Mouse (Mus musculus): ENCODE data around the gene Hp. TPM values are rescaled to one million over a fixed set of nuclear protein-coding genes. Genes with fewer than 3 reads are reported as not detected.

Hp gene
- polyA plus RNA-seq (2017; shearing (Covaris generic)), result not detected

DNA sequence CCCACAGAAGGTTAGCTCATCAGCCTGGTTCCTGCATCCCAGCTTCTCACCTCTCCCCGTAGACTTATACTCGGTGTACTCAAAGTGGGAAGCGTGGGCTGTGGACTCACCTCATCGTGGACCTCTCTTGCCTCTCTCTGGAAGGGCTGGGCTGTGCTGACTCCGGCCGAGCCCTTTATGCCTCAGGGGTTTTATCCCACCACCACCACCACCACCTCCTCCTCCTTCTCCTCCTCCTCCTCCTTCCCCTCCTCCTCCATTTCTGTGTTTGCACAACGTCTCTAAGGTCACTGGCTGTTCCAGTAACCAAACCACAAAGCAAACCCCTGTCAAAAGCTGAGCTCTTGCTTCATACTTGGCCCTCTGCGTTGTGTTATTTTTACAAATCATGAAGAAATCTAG is at the start of gene Hp:
Hp (minus strand) TSS at position 273 of the 402 bp plus-strand sequence.

DNA sequence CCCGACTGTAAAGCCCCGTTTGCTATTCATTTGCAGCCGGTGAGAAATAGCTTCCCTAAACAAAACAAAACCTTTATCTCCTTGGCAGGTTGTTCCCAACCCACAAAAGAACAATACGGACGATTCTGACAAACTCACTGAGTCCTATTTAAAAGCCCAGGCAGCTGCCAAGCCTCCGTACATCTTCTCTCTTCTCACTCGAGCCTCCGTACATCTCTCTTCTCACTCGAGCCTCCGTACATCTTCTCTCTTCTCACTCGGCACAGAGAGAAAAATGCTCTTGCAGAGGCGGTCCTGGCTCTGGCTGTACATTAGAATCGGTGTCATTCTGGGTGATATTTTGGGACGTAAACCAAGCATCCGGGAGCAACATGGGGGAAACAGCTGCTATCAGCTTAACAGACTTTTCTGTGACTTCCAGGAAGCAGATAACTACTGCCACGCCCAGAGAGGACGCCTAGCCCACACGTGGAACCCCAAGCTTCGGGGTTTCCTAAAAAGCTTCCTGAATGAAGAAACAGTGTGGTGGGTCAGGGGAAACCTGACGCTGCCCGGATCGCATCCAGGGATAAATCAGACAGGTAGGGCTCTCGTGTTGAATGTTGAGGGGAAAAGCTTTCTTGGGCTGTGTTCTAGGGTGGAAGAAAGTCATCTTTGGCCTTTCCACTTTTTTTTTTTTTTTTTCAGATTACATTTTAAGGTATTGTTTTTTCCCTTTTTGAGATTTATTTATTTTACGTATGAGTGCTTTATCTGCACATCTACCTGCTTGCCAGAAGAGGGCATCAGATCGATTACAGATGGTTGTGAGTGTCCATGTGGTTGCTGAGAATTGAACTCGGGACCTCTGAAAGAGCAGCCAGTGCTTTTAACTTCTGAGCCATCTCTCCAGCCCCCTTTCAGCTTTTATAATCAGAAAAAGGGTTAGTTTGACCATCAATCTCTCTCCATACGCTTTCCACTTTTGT is 35.6 kb upstream of the Hp start, which contains the start of gene Pkd1l3:
Pkd1l3 (plus strand) TSS at position 275 of the 968 bp plus-strand sequence.

DNA sequence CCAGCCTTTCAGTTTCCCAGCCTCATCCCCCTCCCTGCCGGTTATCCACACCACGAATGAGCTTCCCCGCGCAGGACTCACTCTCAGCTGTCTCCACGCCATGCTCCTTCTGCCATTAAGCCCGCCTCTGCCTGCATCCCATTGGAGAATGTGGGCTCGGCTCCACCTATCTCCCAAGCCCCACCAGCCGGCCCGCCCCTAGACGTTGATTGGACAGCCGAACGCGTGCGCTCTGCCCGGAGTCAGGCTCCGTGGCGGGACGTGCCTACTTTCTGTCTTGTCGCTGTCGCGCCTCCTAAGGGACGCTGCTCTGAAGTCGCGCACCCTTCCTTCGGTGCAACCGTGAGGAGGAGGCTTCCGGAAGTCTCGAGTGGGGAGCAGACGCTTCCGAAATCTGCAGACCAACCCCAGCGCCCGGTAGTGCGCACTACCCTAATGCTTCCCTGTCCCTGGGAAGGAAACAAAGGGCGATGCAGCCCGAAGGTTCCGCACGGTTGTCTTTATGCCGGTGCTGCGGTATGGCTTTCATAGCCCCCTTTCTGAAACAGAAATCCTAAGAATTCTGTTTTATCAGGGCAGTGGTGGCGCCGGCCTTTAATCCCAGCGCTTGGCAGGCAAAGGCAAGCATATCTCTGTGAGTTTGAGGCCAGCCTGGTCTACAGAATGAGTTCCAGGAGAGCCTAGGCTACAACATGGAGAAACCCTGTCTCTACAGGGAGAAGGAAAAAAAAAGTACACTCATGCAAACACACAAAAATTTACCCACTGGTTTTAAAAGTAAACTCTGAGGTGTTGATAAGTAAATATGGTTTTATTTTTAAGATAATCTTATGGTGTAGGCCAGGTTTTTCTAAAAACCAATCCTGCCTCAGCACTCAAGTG is 29.5 kb upstream of the Hp start, which contains the start of gene Dhodh:
Dhodh (minus strand) TSS at position 403 of the 882 bp plus-strand sequence.

DNA sequence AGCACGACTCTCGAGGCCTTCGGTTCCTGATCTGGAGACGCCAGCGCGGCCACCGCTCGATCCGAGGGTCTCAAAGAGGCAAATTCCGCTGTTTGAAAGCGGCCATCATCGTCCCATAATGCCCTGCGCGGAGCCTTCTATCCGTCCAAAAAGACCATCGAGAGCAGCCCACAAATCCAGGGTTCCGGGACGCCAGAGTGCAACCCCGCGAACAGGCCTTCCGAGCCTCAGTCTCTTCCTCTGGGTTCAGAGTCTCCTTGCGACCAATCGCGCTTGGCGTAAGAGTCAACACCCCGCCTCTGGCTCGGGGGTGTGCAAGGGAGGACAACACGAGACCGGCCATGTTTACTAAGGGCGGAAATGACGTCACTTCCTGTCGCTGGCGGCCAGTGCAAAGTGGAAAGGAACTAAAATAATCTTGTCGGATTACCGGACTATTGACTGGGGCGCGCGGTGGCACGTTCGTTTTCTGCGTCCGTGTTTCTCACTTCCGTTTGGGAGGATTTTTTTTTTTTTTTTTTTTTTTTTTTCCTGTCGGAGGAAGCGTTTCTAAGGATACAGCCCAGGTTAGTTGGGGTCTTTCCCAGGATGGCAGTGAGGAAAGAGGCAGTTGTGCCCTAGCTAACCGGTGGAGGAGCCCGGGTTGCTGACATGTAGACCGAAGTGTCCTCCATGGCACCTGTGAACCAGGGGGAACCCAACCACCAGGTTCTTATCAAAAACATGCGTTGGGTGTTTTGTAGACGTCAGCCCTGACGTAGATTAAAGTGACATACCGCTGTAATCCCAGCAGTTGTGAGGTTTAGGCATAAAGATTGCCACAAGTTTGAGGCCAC is 13.3 kb downstream of the Hp start, which contains the start of the genes Dhx38 and Txnl4b:
Dhx38 (minus strand) TSS at position 364 of the 836 bp plus-strand sequence.
Txnl4b (plus strand) TSS at position 395 of the 836 bp plus-strand sequence.

Other genes with a start within 250 kb of the Hp start
- gene Pmfbp1, start 85.1 kb downstream of the Hp start, polyA plus RNA-seq (2017; shearing (Covaris generic)), result not detected
- gene Dhx38, start 13.3 kb downstream of the Hp start, polyA plus RNA-seq (2017; shearing (Covaris generic)), result 38.8 TPM
- gene Txnl4b, start 13.3 kb downstream of the Hp start, polyA plus RNA-seq (2017; shearing (Covaris generic)), result 7.5 TPM
- 38.2 TPM for gene Dhodh, start 29.5 kb upstream of the Hp start, polyA plus RNA-seq (2017; shearing (Covaris generic))
- gene Pkd1l3, start 35.3 kb upstream of the Hp start, polyA plus RNA-seq (2017; shearing (Covaris generic)), result 1.9 TPM
- gene Ist1, start 114.1 kb upstream of the Hp start, polyA plus RNA-seq (2017; shearing (Covaris generic)), result 175 TPM
- gene Zfp821, start 126.4 kb upstream of the Hp start, polyA plus RNA-seq (2017; shearing (Covaris generic)), result 6.7 TPM
- 2.2 TPM for gene Atxn1l, start 158.6 kb upstream of the Hp start, polyA plus RNA-seq (2017; shearing (Covaris generic))
- gene Ap1g1, start 199.4 kb upstream of the Hp start, polyA plus RNA-seq (2017; shearing (Covaris generic)), result 73.3 TPM

All from inflammation-experienced regulatory T-cells, adult 16 weeks (primary cell).